Mouse (Mus musculus) C2C12 (cell line): ENCODE results near the gene Rassf1.

Experiments used
- CEBPB ChIP-seq: IDR thresholded peaks from one replicate; pipeline ENCODE4 v1.6.1; 2011; ENCODE audit warnings: low read depth, mild to moderate bottlenecking, control low read depth, moderate library complexity
- CTCF ChIP-seq: IDR thresholded peaks from one replicate; pipeline ENCODE4 v1.5.1; 2011; ENCODE audit not compliant: control insufficient read depth, insufficient read depth, insufficient read length
- FOSL1 ChIP-seq: IDR thresholded peaks from one replicate; pipeline ENCODE4 v1.8.0; 2011; ENCODE audit warnings: mild to moderate bottlenecking, low read length; ENCODE audit not compliant: poor library complexity, insufficient read depth, severe bottlenecking
- MAX ChIP-seq: IDR thresholded peaks from one replicate; pipeline ENCODE4 v1.6.1; 2011; ENCODE audit warnings: mild to moderate bottlenecking, control low read depth
- MYOD1 ChIP-seq: IDR thresholded peaks from one replicate; pipeline ENCODE4 v1.6.1; 2011; ENCODE audit warnings: low read depth; ENCODE audit not compliant: control insufficient read depth, insufficient read length
- MYOG ChIP-seq: IDR thresholded peaks from one replicate; pipeline ENCODE4 v1.6.1; 2011; ENCODE audit not compliant: control insufficient read depth, insufficient read length; ENCODE audit errors: extremely low read depth
- USF1 ChIP-seq: IDR thresholded peaks from one replicate; pipeline ENCODE4 v1.6.1; 2011; ENCODE audit warnings: low read depth, mild to moderate bottlenecking, control low read depth, moderate library complexity

DNA sequence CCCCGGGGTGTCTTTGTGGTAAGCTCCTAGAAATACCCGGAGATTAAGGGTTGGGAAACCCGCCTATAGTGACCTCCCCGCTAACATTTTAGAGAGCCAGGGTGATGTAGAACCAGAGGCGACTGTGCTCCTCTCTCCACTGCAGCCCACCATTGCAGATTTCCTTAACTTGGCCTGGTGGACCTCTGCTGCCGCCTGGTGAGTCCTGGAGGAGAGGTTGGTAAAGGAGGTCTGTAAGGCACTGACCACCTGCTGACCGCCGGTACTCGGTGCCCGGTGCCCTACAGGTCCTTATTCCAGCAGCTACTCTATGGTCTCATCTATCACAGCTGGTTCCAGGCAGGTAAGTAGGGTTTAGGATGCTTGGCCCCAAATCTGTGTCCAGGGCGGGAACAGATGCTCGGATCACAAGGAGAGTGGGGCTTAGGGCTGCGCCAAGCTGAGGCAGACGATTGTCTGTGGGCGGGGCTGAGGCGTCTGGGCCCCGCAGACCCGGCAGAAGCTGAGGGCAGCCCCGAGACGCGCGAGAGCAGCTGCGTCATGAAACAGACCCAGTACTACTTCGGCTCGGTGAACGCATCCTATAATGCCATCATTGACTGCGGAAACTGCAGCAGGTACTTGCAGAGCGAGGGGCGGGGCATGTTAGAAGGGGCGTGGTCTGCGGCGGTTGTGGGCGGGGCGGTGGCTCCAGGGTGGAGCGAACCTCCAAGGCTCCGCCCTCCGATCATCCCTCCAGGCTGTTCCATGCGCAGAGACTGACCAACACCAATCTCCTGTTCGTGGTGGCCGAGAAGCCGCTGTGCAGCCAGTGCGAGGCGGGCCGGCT, 24.9 kb upstream of the Rassf1 start:
- TF ChIP-seq CTCF: no peak
- no peak for TF ChIP-seq MYOD1
- no peak for TF ChIP-seq CEBPB
- TF ChIP-seq FOSL1: no peak
- no peak for TF ChIP-seq MYOG
- TF ChIP-seq MAX: no peak
- no peak for TF ChIP-seq USF1
